Mouse (Mus musculus): Measurements from ENCODE around the gene Gm28372. TPM values are rescaled to one million over a fixed set of nuclear protein-coding genes. Genes with fewer than 3 reads are reported as not detected.
"Not testable (repeated sequence)": the region's sequence is repeated elsewhere in the genome, so short reads cannot be mapped to it uniquely, and the experiment has no call there.

The Gm28372 gene
- total RNA-seq (2021) = not detected
- long read RNA-seq, experiment 1 = 0 reads
- long read RNA-seq, experiment 2 = 0 reads

DNA sequence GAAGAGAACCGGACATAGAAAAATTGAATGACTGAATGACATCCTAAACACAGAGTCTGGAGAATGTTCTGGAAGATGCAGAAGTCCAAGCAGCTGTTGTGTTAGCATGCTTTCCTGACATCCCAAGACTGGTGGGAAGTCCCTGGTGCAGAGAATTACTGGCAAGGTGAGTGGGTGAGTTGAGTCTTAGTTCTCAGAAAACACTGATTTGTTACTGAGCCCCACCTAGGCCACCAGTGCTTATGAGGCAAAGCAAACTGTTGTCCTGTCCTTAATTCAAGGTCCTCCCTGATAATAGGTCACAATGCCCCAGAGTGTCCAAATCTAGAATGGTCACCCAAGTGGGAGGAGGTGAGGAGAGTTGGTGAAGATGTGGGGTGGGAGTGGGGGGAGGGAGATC lies at the start of gene Gm28372, which contains the start of gene 1700020A23Rik:
TSS of gene Gm28372 (plus strand) at position 301 of the 400 bp plus-strand sequence.
TSS of gene 1700020A23Rik (plus strand) at position 321 of the 400 bp plus-strand sequence.
- no peak for TF ChIP-seq CTCF (IDR thresholded peaks at IDR 0.05)
- Histone ChIP-seq H3K27ac (no peak within 1 kb of the TSS), H3K4me3 (no peak within 1 kb of the TSS)
- DNase-seq = no peak
- intact Hi-C loops (cut with DNase I) = no loop called here

DNA sequence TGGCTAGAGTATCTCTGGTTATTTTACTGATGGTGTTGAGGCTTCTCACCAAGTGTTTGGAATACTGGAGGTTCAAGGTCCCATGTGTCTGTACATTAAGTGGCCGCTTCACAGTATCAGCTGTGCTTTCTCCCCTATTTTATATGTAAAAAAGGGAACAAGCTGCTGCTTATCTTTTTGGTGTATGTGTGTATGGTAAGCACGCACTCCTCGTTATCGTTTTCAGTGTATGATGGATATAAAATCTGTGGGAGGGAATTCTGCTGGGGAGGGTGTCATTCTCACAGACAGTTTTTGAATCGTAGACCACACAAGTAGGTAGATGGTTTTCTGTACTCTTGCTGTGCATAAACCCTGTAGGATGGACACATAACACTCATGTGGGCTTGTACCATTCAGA lies 47.5 kb upstream of the Gm28372 start:
- DNase-seq = no peak
- TF ChIP-seq CTCF (IDR thresholded peaks at IDR 0.05) = no peak
- no peak overlapping the region for H3K4me3 ChIP-seq
- H3K27ac ChIP-seq = no peak overlapping the region
- intact Hi-C loops (cut with DNase I) = no loop called here

DNA sequence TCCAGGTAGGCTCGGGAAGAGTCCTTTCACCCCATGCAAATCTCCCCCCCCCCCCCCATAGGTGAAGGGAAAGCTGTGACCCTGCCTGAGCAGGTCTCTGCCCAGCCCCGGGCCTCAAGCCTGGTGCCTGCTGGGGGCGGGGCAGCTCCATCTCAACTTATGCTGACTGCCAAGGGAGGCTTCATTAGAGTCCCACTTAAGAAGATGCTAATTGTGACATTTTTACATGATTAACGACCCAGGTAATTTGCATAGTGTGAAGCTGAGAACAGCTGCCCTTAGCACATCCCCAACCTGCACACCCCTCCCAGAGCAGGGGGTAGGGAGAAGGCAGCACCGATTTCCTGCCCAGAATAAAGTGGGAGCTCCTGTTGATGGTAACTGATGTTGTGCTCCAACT lies 46.2 kb upstream of the Gm28372 start:
- no peak for TF ChIP-seq CTCF (IDR thresholded peaks at IDR 0.05)
- no peak overlapping the region for H3K27ac ChIP-seq
- no peak for DNase-seq

GRCm38 (mm10) chr2:130362511-130363026 lies 42.5 kb upstream of the Gm28372 start:
- intact Hi-C loops (cut with DNase I) = loop anchor here (5.0 kb wide), 1 partner anchor 70 kb away; no protein-coding TSS in a partner anchor
- peak; percentile 35 for DNase-seq
- peak; percentile 60 for TF ChIP-seq CTCF (IDR thresholded peaks at IDR 0.05)
- H3K27ac ChIP-seq = no peak overlapping the region
- no peak overlapping the region for H3K4me3 ChIP-seq

More for the DNA sequence above, 46.2 kb upstream of the Gm28372 start:
- intact Hi-C loops (cut with DNase I) = no loop called here
- no peak overlapping the region for H3K4me3 ChIP-seq

DNA sequence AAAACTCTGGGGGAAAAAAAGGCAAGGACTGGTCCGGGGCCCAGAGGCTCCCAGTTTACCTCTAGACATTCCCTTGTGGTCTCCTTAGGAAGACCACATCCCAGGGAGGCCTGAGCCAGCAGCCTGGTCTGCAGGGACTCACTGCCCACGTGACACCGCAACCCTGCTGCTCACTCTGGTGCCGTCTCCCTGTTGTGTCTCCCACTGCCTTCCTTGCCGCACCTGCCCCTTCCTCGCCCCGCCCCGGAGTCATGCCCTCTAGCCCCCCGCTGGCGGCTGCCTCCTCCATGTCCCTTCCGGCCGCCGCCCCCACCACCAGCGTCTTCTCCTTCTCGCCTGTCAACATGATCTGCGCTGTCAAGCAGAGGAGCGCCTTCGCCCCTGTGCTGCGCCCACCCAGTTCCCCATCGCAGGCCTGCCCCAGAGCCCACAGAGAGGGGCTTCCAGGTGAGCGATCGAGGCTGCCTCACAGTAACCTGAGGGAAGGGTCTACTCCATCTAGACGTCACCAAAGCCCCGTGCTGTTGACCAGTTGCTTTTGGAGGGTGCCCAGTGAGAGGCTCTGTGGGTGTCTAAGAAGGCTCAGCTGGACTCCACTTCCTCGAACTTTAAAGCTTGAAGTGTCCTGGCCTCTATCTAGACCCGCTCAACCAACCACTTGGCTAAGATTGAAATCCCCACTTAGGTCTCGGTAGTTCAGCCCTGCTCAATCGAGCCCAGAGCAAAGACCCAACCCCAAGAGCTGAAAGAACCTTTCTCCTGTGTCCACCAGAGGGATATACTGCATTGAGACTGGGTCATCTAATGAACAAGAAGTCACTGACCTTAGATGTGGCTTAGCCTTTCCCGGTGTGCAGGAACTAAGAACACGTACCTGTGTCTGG lies 39.6 kb upstream of the Gm28372 start:
- TF ChIP-seq CTCF (IDR thresholded peaks at IDR 0.05) = no peak
- H3K27ac ChIP-seq = no peak overlapping the region
- DNase-seq = no peak
- intact Hi-C loops (cut with DNase I) = no loop called here
- H3K4me3 ChIP-seq = peak overlapping the region; percentile 31

- no peak overlapping the region for H3K27ac ChIP-seq
- TF ChIP-seq CTCF (IDR thresholded peaks at IDR 0.05) = no peak
- DNase-seq = no peak
- intact Hi-C loops (cut with DNase I) = no loop called here
- H3K4me3 ChIP-seq = no peak overlapping the region
Observed at GRCm38 (mm10) chr2:130367386-130367785, 37.7 kb upstream of the Gm28372 start.

DNA sequence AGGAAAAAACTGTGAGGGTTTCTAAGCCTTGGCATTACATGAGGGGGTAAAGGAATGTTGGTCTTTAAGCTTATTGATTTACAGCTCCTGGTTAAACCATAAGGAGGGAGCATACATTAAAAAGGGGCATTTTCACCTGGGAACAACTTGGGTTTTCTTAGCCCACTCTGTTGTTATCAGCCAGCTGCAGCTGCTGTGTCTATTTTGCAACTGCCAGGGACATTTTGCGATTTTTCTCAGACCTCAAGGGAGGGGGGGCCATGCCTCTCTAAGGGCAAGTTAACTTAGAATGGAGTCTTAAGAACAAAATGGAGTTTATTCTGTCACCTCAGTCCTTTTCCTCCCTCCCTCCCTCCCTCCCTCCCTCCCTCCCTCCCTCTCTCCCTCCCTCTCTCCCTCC lies 32.0 kb upstream of the Gm28372 start:
- DNase-seq; intact Hi-C loops (cut with DNase I); H3K27ac ChIP-seq; H3K4me3 ChIP-seq: not testable (repeated sequence)

DNA sequence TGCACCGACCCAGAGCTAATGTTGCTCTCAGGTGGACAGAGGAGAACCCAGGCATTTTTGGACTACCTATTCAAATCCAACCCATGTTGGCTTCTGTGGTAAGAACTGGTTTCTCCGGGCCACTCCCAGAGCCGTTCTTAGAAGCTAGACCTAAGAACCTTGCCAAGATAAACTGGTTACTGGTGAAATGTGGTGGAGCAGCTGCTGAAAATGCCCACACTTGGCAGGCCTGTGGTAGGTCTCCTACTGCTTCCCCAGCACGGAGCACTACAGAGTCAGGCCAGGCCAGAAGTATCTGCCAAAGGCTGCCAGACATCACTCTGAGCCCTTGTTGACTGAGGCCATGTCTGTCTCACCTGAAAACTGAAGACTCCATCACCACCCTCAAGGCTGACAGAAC lies 30.1 kb upstream of the Gm28372 start:
- TF ChIP-seq CTCF (IDR thresholded peaks at IDR 0.05) = no peak
- no peak overlapping the region for H3K4me3 ChIP-seq
- intact Hi-C loops (cut with DNase I) = no loop called here

DNA sequence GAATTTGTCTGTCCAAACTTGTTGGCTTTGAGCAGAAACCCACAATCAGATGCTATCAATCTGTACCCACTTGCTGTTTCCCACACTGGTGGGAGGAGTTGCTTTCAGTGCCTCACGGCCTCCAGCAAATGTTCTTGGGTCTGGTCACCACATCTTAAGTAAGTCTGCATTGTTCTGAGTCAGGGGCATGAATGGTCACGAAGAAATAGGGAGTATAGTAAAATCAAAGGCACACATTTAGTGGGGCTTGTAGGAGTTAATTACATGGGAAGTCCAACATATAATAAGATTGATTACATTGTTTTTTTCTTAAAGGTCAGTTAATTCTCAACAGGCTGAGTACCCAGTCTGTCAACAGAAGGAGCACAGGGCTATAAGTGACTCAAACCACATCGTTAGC lies 21.8 kb upstream of the Gm28372 start:
- intact Hi-C loops (cut with DNase I) = no loop called here
- no peak for TF ChIP-seq CTCF (IDR thresholded peaks at IDR 0.05)
- DNase-seq = no peak
- H3K4me3 ChIP-seq = no peak overlapping the region
- no peak overlapping the region for H3K27ac ChIP-seq

More for the DNA sequence above, 30.1 kb upstream of the Gm28372 start:
- no peak overlapping the region for H3K27ac ChIP-seq
- no peak for DNase-seq

DNA sequence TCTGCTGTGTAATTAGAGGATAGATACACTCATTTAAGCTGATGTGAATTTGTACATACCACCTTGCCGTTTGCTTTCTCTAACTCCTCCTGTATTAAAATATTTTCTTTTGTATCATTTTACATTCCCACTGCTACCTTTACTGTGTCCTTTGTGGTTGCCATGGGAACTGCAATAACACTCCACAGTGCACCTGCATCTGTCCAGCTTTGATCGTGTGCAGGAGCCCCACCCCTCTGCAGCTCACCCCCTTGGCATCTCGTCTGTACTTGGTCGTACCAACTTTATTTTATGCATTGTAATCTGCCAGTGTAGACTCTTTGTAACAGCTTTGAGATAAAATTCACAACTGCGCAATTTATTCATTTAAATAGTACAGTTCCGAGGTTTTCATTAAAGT lies 21.1 kb upstream of the Gm28372 start:
- TF ChIP-seq CTCF (IDR thresholded peaks at IDR 0.05) = no peak
- Histone ChIP-seq H3K4me3 (no peak overlapping the region), H3K27ac (no peak overlapping the region)
- no peak for DNase-seq
- intact Hi-C loops (cut with DNase I) = no loop called here

GRCm38 (mm10) chr2:130386212-130386611 lies 18.8 kb upstream of the Gm28372 start:
- no peak overlapping the region for H3K4me3 ChIP-seq
- no peak overlapping the region for H3K27ac ChIP-seq
- no peak for TF ChIP-seq CTCF (IDR thresholded peaks at IDR 0.05)
- DNase-seq = no peak
- intact Hi-C loops (cut with DNase I) = no loop called here

- peak; percentile 43 for TF ChIP-seq CTCF (IDR thresholded peaks at IDR 0.05)
- Histone ChIP-seq H3K27ac (no peak overlapping the region), H3K4me3 (no peak overlapping the region)
- intact Hi-C loops (cut with DNase I) = no loop called here
- DNase-seq = no peak
Observed at GRCm38 (mm10) chr2:130388796-130389195, 16.2 kb upstream of the Gm28372 start.

GRCm38 (mm10) chr2:130390993-130391625 lies 13.9 kb upstream of the Gm28372 start:
- no peak for DNase-seq
- intact Hi-C loops (cut with DNase I) = no loop called here
- no peak overlapping the region for H3K4me3 ChIP-seq
- TF ChIP-seq CTCF (IDR thresholded peaks at IDR 0.05) = no peak
- no peak overlapping the region for H3K27ac ChIP-seq
